In genomic region chr9:111285676-111286075, GRCm38 (mm10) we compare ENCODE assay signal across 14 mouse cellular contexts. TPM values are rescaled to one million over a fixed set of nuclear protein-coding genes. Genes with fewer than 3 reads are reported as not detected.
DNase-seq lines count a peak whose midpoint lies in the region; ATAC-seq and TF ChIP-seq lines count a peak whose summit lies in the region.
"Had no signal": no experiment of that assay in that cellular context is flagged by ENCODE, and none has a peak within 500 bp of the region (broad histone marks: within the 10 kb centered on the region; RNA-seq: fewer than 3 reads in every experiment).

No protein-coding gene starts in this region.

- H3K9ac ChIP-seq in forebrain, embryonic 11.5 days (ENCODE audit: low read length) = no peak overlapping the region
- H3K9ac ChIP-seq in stomach, postnatal 0 days (ENCODE audit: low read length) = no peak overlapping the region
- no peak overlapping the region for H3K9ac ChIP-seq in kidney, embryonic 16.5 days (replicated peaks; ENCODE audit: low read length)
- H3K9ac ChIP-seq: limb, embryonic 12.5 days had no signal

- no peak for TF ChIP-seq POLR2A in thymus, adult 2 months (IDR thresholded peaks at IDR 0.05; ENCODE audit: control insufficient read depth, extremely low read depth, insufficient read depth, low read length, poor library complexity)

- no peak overlapping the region for H3K4me2 ChIP-seq in forebrain, embryonic 11.5 days (ENCODE audit: low read depth, low read length, severe bottlenecking)
- no peak overlapping the region for H3K4me2 ChIP-seq in stomach, postnatal 0 days (replicated peaks; ENCODE audit: low read depth)
- no peak overlapping the region for H3K4me2 ChIP-seq in kidney, embryonic 16.5 days (replicated peaks; ENCODE audit: low read depth, low read length)
- H3K4me2 ChIP-seq: limb, embryonic 12.5 days had no signal

- TF ChIP-seq CTCF in stomach, postnatal 0 days (IDR thresholded peaks at IDR 0.05; ENCODE audit: low read depth) = no peak
- TF ChIP-seq CTCF in thymus, adult 2 months (IDR thresholded peaks at IDR 0.05; ENCODE audit: borderline replicate concordance, control insufficient read depth, extremely low read depth, insufficient read depth, low read length, poor library complexity) = no peak

- no peak overlapping the region for H3K4me3 ChIP-seq in forebrain, embryonic 11.5 days (ENCODE audit: low read depth, low read length)
- H3K4me3 ChIP-seq in stomach, postnatal 0 days (ENCODE audit: low read depth, low read length) = no peak overlapping the region
- H3K4me3 ChIP-seq in kidney, embryonic 16.5 days (ENCODE audit: low read length) = no peak overlapping the region
- H3K4me3 ChIP-seq in thymus, adult 2 months (ENCODE audit: control insufficient read depth, insufficient read depth, low read length) = no peak overlapping the region
- H3K4me3 ChIP-seq: erythroblast, embryonic 14.5 days; limb, embryonic 12.5 days had no signal

- 18% methylated on average over 5 of the region's 5 CpGs for WGBS in forebrain, embryonic 11.5 days
- WGBS in stomach, postnatal 0 days = 11% methylated on average over 5 of the region's 5 CpGs
- WGBS in kidney, embryonic 16.5 days = 33% methylated on average over 5 of the region's 5 CpGs
- WGBS in thymus, adult 2 months = 72% methylated on average over 5 of the region's 5 CpGs

- peak; percentile 37 for DNase-seq in adrenal gland, postnatal 10 days
- no peak for DNase-seq in adrenal gland, postnatal 4 days (ENCODE audit: low spot score in 2 of 2)
- DNase-seq in MN1 (ENCODE audit: low spot score) = peak; percentile 55
- DNase-seq in forebrain, embryonic 11.5 days (ENCODE audit: low spot score) = peak; percentile 57
- peak; percentile 62 for DNase-seq in mesoderm, embryonic 11.5 days (ENCODE audit: low read depth, low spot score)
- no peak for DNase-seq in stomach, postnatal 0 days (ENCODE audit: low spot score)
- no peak for DNase-seq in thymus, adult 2 months
- DNase-seq: cerebellum, postnatal 10 days; kidney, postnatal 4 days; lung, postnatal 10 days; thymus, postnatal 25 days had no signal

- H3K4me1 ChIP-seq in forebrain, embryonic 11.5 days (replicated peaks; ENCODE audit: control insufficient read depth, insufficient read depth, low read length) = no peaks in the 10 kb centered on the region
- no peaks in the 10 kb centered on the region for H3K4me1 ChIP-seq in stomach, postnatal 0 days (replicated peaks; ENCODE audit: control insufficient read depth, insufficient read depth)
- peaks cover 7% of the 10 kb centered on the region for H3K4me1 ChIP-seq in kidney, embryonic 16.5 days (ENCODE audit: insufficient read depth, low read length)
- H3K4me1 ChIP-seq in thymus, adult 2 months (replicated peaks; ENCODE audit: control insufficient read depth, insufficient read depth, low read length) = no peaks in the 10 kb centered on the region; the same call in 1 of the 2 replicates
- H3K4me1 ChIP-seq: limb, embryonic 12.5 days had no signal

- H3K27me3 ChIP-seq in forebrain, embryonic 11.5 days (ENCODE audit: control insufficient read depth, insufficient read depth, low read length) = no peaks in the 10 kb centered on the region
- no peaks in the 10 kb centered on the region for H3K27me3 ChIP-seq in stomach, postnatal 0 days (ENCODE audit: control insufficient read depth, insufficient read depth, low read length)
- no peaks in the 10 kb centered on the region for H3K27me3 ChIP-seq in kidney, embryonic 16.5 days (ENCODE audit: insufficient read depth, low read length)
- no peaks in the 10 kb centered on the region for H3K27me3 ChIP-seq in thymus, adult 2 months (ENCODE audit: control insufficient read depth, insufficient read depth, low read length)
- H3K27me3 ChIP-seq: limb, embryonic 12.5 days had no signal

- no peaks in the 10 kb centered on the region for H3K36me3 ChIP-seq in forebrain, embryonic 11.5 days (ENCODE audit: control insufficient read depth, insufficient read depth, low read length)
- no peaks in the 10 kb centered on the region for H3K36me3 ChIP-seq in stomach, postnatal 0 days (ENCODE audit: control insufficient read depth, insufficient read depth, low read length)
- no peaks in the 10 kb centered on the region for H3K36me3 ChIP-seq in kidney, embryonic 16.5 days (ENCODE audit: insufficient read depth, low read length)
- H3K36me3 ChIP-seq in thymus, adult 2 months (ENCODE audit: control insufficient read depth, insufficient read depth, low read length) = no peaks in the 10 kb centered on the region
- H3K36me3 ChIP-seq: limb, embryonic 12.5 days had no signal

- peak; percentile 40; the same call in 1 of the 2 replicates for ATAC-seq in forebrain, embryonic 11.5 days (replicated peaks; ENCODE audit: low FRiP score)
- no peak for ATAC-seq in stomach, postnatal 0 days (ENCODE audit: low FRiP score, low TSS enrichment)
- ATAC-seq in kidney, embryonic 16.5 days (ENCODE audit: low FRiP score, low TSS enrichment) = no peak

- H3K27ac ChIP-seq in forebrain, embryonic 11.5 days (ENCODE audit: low read depth, low read length) = no peak overlapping the region
- no peak overlapping the region for H3K27ac ChIP-seq in stomach, postnatal 0 days (replicated peaks)
- no peak overlapping the region for H3K27ac ChIP-seq in kidney, embryonic 16.5 days (ENCODE audit: low read length)
- no peak overlapping the region for H3K27ac ChIP-seq in thymus, adult 2 months (ENCODE audit: control insufficient read depth, insufficient read depth, low read length)
- H3K27ac ChIP-seq: limb, embryonic 12.5 days had no signal

- H3K9me3 ChIP-seq in forebrain, embryonic 11.5 days (ENCODE audit: control insufficient read depth, low read length) = no peaks in the 10 kb centered on the region
- no peaks in the 10 kb centered on the region for H3K9me3 ChIP-seq in stomach, postnatal 0 days (ENCODE audit: control insufficient read depth, low read length)
- no peaks in the 10 kb centered on the region for H3K9me3 ChIP-seq in kidney, embryonic 16.5 days (ENCODE audit: low read length)
- H3K9me3 ChIP-seq: limb, embryonic 12.5 days had no signal

- TF ChIP-seq EP300 in stomach, postnatal 0 days (optimal IDR thresholded peaks at IDR 0.05) = no peak

RNA-seq across cellular contexts. Expression of gene Epm2aip1, which starts 13.9 kb away (rescaled TPM):
- 10 to 100 TPM; 32.8 to 40.6 TPM for total RNA-seq in adrenal gland, postnatal 10 days (2021)
- total RNA-seq in adrenal gland, postnatal 4 days (2021) = 10 to 100 TPM; 52.5 to 53.2 TPM
- 44.5 and 45.6 TPM in 2 replicates for polyA plus RNA-seq in forebrain, embryonic 11.5 days (2014; fragmentation: Nextera tagmentation; extraction: Ambion mirVana)
- polyA plus RNA-seq in stomach, postnatal 0 days (2015; fragmentation: Nextera tagmentation; extraction: Ambion mirVana) = 7.7 and 8.0 TPM in 2 replicates
- 26.5 and 29.1 TPM in 2 replicates for polyA plus RNA-seq in kidney, embryonic 16.5 days (2015; fragmentation: Nextera tagmentation; extraction: Ambion mirVana)
- 22.9 and 29.1 TPM in 2 replicates for polyA plus RNA-seq in thymus, adult 2 months (2012; rRNA removed)

RNA-seq across cellular contexts. Expression of gene Mlh1, which starts 14.1 kb away (rescaled TPM):
- 10 to 100 TPM; 16.3 to 29.2 TPM for total RNA-seq in adrenal gland, postnatal 10 days (2021)
- total RNA-seq in adrenal gland, postnatal 4 days (2021) = 10 to 100 TPM; 49.0 to 49.7 TPM
- polyA plus RNA-seq in forebrain, embryonic 11.5 days (2014; fragmentation: Nextera tagmentation; extraction: Ambion mirVana) = 54.7 and 57.9 TPM in 2 replicates
- 16.1 and 17.9 TPM in 2 replicates for polyA plus RNA-seq in stomach, postnatal 0 days (2015; fragmentation: Nextera tagmentation; extraction: Ambion mirVana)
- 43.8 and 46.0 TPM in 2 replicates for polyA plus RNA-seq in kidney, embryonic 16.5 days (2015; fragmentation: Nextera tagmentation; extraction: Ambion mirVana)
- polyA plus RNA-seq in thymus, adult 2 months (2012; rRNA removed) = 23.6 and 24.6 TPM in 2 replicates

RNA-seq across cellular contexts. Expression of gene Trank1, which starts 25.9 kb away (rescaled TPM):
- total RNA-seq in adrenal gland, postnatal 10 days (2021) = 10 to 100 TPM; 44.7 to 51.7 TPM
- 10 to 100 TPM; 68.3 to 68.7 TPM for total RNA-seq in adrenal gland, postnatal 4 days (2021)
- polyA plus RNA-seq in forebrain, embryonic 11.5 days (2014; fragmentation: Nextera tagmentation; extraction: Ambion mirVana) = 0.92 and 1.0 TPM in 2 replicates
- polyA plus RNA-seq in stomach, postnatal 0 days (2015; fragmentation: Nextera tagmentation; extraction: Ambion mirVana) = 0.13 and 0.16 TPM in 2 replicates
- 0.37 and 0.66 TPM in 2 replicates for polyA plus RNA-seq in kidney, embryonic 16.5 days (2015; fragmentation: Nextera tagmentation; extraction: Ambion mirVana)
- 0.11 and 0.13 TPM in 2 replicates for polyA plus RNA-seq in thymus, adult 2 months (2012; rRNA removed)
- polyA plus RNA-seq: erythroblast, embryonic 14.5 days had no signal

Comparison
In these comparisons a context has a peak if more than half of its experiments do, and no peak if none do; other contexts are left out.
1. DNase-seq: peak in adrenal gland, postnatal 10 days (single experiment), MN1 (single experiment), forebrain, embryonic 11.5 days (single experiment) and mesoderm, embryonic 11.5 days (single experiment); none in adrenal gland, postnatal 4 days (0 of 2), stomach, postnatal 0 days (single experiment) and thymus, adult 2 months (single experiment).